Comparison of ENCODE assay signal across 8 mouse cellular contexts in genomic region chr4:47092387-47093021, GRCm38 (mm10). TPM values are rescaled to one million over a fixed set of nuclear protein-coding genes. Genes with fewer than 3 reads are reported as not detected.
DNase-seq lines count a peak whose midpoint lies in the region; ATAC-seq and TF ChIP-seq lines count a peak whose summit lies in the region.

No protein-coding gene starts in this region.

- peak; percentile 15 for ATAC-seq in CD4-positive, CD25-positive, alpha-beta regulatory T cell, adult 4 months
- ATAC-seq in kidney, embryonic 16.5 days (ENCODE audit: low FRiP score, low TSS enrichment), result peak; percentile 52; the same call in 1 of the 2 replicates
- no peak for ATAC-seq in midbrain, postnatal 0 days (ENCODE audit: low FRiP score)

- no peaks in the 10 kb centered on the region for H3K4me1 ChIP-seq in embryonic fibroblast, embryonic 13.5 days (ENCODE audit: control insufficient read depth, insufficient read depth, low read length)
- H3K4me1 ChIP-seq in kidney, embryonic 16.5 days (ENCODE audit: insufficient read depth, low read length), result peaks cover 11% of the 10 kb centered on the region
- peaks cover 5% of the 10 kb centered on the region; the same call in 1 of the 2 replicates for H3K4me1 ChIP-seq in midbrain, postnatal 0 days (ENCODE audit: insufficient read depth, low read length)

- DNase-seq in cerebellum, adult 9-11 months, result peak; percentile 6
- no peak for DNase-seq in cerebellum, adult 8-10 months
- no peak for DNase-seq in midbrain, postnatal 0 days (ENCODE audit: low spot score)
- no peak for DNase-seq in urinary bladder, postnatal 14 days (ENCODE audit: low spot score)
- no peak for DNase-seq in gastrocnemius, postnatal 14 days

- H3K36me3 ChIP-seq in kidney, embryonic 16.5 days (ENCODE audit: insufficient read depth, low read length), result no peaks in the 10 kb centered on the region
- H3K36me3 ChIP-seq in midbrain, postnatal 0 days (ENCODE audit: insufficient read depth, low read length), result no peaks in the 10 kb centered on the region

- peaks cover 18% of the 10 kb centered on the region for H3K27me3 ChIP-seq in kidney, embryonic 16.5 days (ENCODE audit: insufficient read depth, low read length)
- H3K27me3 ChIP-seq in midbrain, postnatal 0 days (ENCODE audit: insufficient read depth, low read length), result 0 out of 2 replicates have a peak, but pooled peaks cover 11% of the 10 kb centered on the region

- no peak overlapping the region for H3K27ac ChIP-seq in embryonic fibroblast, embryonic 13.5 days (ENCODE audit: insufficient read depth, low read length)
- no peak overlapping the region for H3K27ac ChIP-seq in kidney, embryonic 16.5 days (ENCODE audit: low read length)
- no peak overlapping the region for H3K27ac ChIP-seq in midbrain, postnatal 0 days (ENCODE audit: low read depth, low read length)

- peak overlapping the region; percentile 50 for H3K4me3 ChIP-seq in embryonic fibroblast, embryonic 13.5 days (ENCODE audit: insufficient read depth, low read length)
- peak overlapping the region; percentile 64 for H3K4me3 ChIP-seq in kidney, embryonic 16.5 days (ENCODE audit: low read length)
- peak overlapping the region; percentile 68 for H3K4me3 ChIP-seq in midbrain, postnatal 0 days (ENCODE audit: low read depth, low read length)

- H3K9me3 ChIP-seq in kidney, embryonic 16.5 days (ENCODE audit: low read length), result no peaks in the 10 kb centered on the region
- H3K9me3 ChIP-seq in midbrain, postnatal 0 days (ENCODE audit: low read length), result no peaks in the 10 kb centered on the region

- peak overlapping the region; percentile 72 for H3K9ac ChIP-seq in kidney, embryonic 16.5 days (replicated peaks; ENCODE audit: low read length)
- H3K9ac ChIP-seq in midbrain, postnatal 0 days (replicated peaks; ENCODE audit: low read length, poor library complexity, severe bottlenecking), result peak overlapping the region; percentile 68

- TF ChIP-seq CTCF in embryonic fibroblast, embryonic 13.5 days (IDR thresholded peaks at IDR 0.05; ENCODE audit: borderline replicate concordance, insufficient read depth, low read length), result no peak
- no peak for TF ChIP-seq CTCF in midbrain, postnatal 0 days (IDR thresholded peaks at IDR 0.05)

- TF ChIP-seq POLR2A in embryonic fibroblast, embryonic 13.5 days (IDR thresholded peaks at IDR 0.05; ENCODE audit: low read depth, low read length), result no peak

- WGBS in kidney, embryonic 16.5 days, result 1% methylated on average over 19 of the region's 21 CpGs
- WGBS in midbrain, postnatal 0 days, result 4% methylated on average over 21 of the region's 21 CpGs

- H3K4me2 ChIP-seq in kidney, embryonic 16.5 days (replicated peaks; ENCODE audit: low read depth, low read length), result peak overlapping the region; percentile 98
- peak overlapping the region; percentile 99 for H3K4me2 ChIP-seq in midbrain, postnatal 0 days (ENCODE audit: low read depth, low read length, poor library complexity, severe bottlenecking)

- intact Hi-C loops in gastrocnemius, postnatal 14 days (cut with DNase I; ENCODE audit: low total_unique reads), result no loop called here

RNA-seq across cellular contexts. Expression of gene Galnt12, which starts 0.8 kb away (rescaled TPM):
- polyA plus RNA-seq in CD4-positive, CD25-positive, alpha-beta regulatory T cell, adult 4 months (2017; shearing (Covaris generic)), result 1 to 10 TPM; 5.3 to 8.7 TPM
- 1.3 and 2.4 TPM in 2 replicates for polyA plus RNA-seq in embryonic fibroblast, embryonic 13.5 days (2011; ENCODE audit: insufficient read length, low read depth, missing spikeins)
- 10.1 and 10.7 TPM in 2 replicates for polyA plus RNA-seq in kidney, embryonic 16.5 days (2015; fragmentation: Nextera tagmentation; extraction: Ambion mirVana)
- total RNA-seq in midbrain, postnatal 0 days (2014; rRNA removed), result 0.82 and 2.0 TPM in 2 replicates
- 1.1 and 1.6 TPM in 2 replicates for polyA plus RNA-seq in midbrain, postnatal 0 days (2015; fragmentation: Nextera tagmentation; extraction: Ambion mirVana)
- total RNA-seq in gastrocnemius, postnatal 14 days (2021), result under 1 TPM; 0.29 to 0.35 TPM

RNA-seq across cellular contexts. Expression of gene Anks6, which starts 35.3 kb away (rescaled TPM):
- polyA plus RNA-seq in CD4-positive, CD25-positive, alpha-beta regulatory T cell, adult 4 months (2017; shearing (Covaris generic)), result not detected
- 6.8 and 7.0 TPM in 2 replicates for polyA plus RNA-seq in embryonic fibroblast, embryonic 13.5 days (2011; ENCODE audit: insufficient read length, low read depth, missing spikeins)
- polyA plus RNA-seq in kidney, embryonic 16.5 days (2015; fragmentation: Nextera tagmentation; extraction: Ambion mirVana), result 6.3 and 7.1 TPM in 2 replicates
- total RNA-seq in midbrain, postnatal 0 days (2014; rRNA removed), result 10.1 and 17.9 TPM in 2 replicates
- 3.0 and 3.3 TPM in 2 replicates for polyA plus RNA-seq in midbrain, postnatal 0 days (2015; fragmentation: Nextera tagmentation; extraction: Ambion mirVana)
- 1 to 10 TPM; 2.9 to 3.0 TPM for total RNA-seq in gastrocnemius, postnatal 14 days (2021)
